Mouse (Mus musculus) kidney, embryonic 16.5 days (tissue): ENCODE data around the gene Gucd1. TPM values are rescaled to one million over a fixed set of nuclear protein-coding genes. Genes with fewer than 3 reads are reported as not detected.
"Not testable (repeated sequence)": the region's sequence is repeated elsewhere in the genome, so short reads cannot be mapped to it uniquely, and the experiment has no call there.

ENCODE experiments used
- ATAC-seq: fragments of 200-750 bp; cut with Nextera tagmentation; 2 replicates; pipeline ENCODE4 v1.8.0; 2017; ENCODE audit warnings: moderate TSS enrichment; ENCODE audit not compliant: low FRiP score, low TSS enrichment
- H3K27ac ChIP-seq: fragments of 300-500 bp; sonication (generic); 2 replicates; pipeline ENCODE4 v1.5.1; 2014; ENCODE audit warnings: low read length
- H3K27me3 ChIP-seq: fragments of 300-500 bp; sonication (generic); 2 replicates; pipeline ENCODE4 v1.6.1; 2014; ENCODE audit warnings: low read length, control low read depth, mixed read lengths; ENCODE audit not compliant: insufficient read depth
- H3K36me3 ChIP-seq: fragments of 300-500 bp; sonication (generic); 2 replicates; pipeline ENCODE4 v1.6.1; 2014; ENCODE audit warnings: low read length, control low read depth, mixed read lengths; ENCODE audit not compliant: insufficient read depth
- H3K4me1 ChIP-seq: fragments of 300-500 bp; sonication (generic); 2 replicates; pipeline ENCODE4 v1.6.1; 2014; ENCODE audit warnings: low read length, control low read depth, mixed read lengths; ENCODE audit not compliant: insufficient read depth
- H3K4me2 ChIP-seq: fragments of 300-500 bp; sonication (generic); replicated peaks from 2 replicates; pipeline ENCODE4 v1.6.1; 2014; ENCODE audit warnings: low read depth, low read length
- H3K4me3 ChIP-seq: fragments of 300-500 bp; sonication (generic); 2 replicates; pipeline ENCODE4 v1.5.1; 2014; ENCODE audit warnings: mild to moderate bottlenecking, low read length
- H3K9ac ChIP-seq: fragments of 300-500 bp; sonication (generic); replicated peaks from 2 replicates; pipeline ENCODE4 v1.6.1; 2014; ENCODE audit warnings: low read length
- H3K9me3 ChIP-seq: fragments of 300-500 bp; sonication (generic); 2 replicates; pipeline ENCODE4 v1.6.1; 2016; ENCODE audit warnings: low read length, control low read depth
- WGBS: fragments of 180-500 bp; shearing (Covaris S2); extraction: QIAGEN DNeasy Blood & Tissue Kit; methylation state at CpG from one replicate; pipeline ENCODE4 v1.1.7; 2014; 5-methylcytosine and 5-hydroxymethylcytosine counted together
- polyA plus RNA-seq: library from polyadenylated mRNA; unstranded; fragments of >200 nt; fragmentation: Nextera tagmentation; extraction: Ambion mirVana; gene quantifications from 2 replicates; pipeline ENCODE4 v1.2.1, GENCODE M21; 2015

Gene Gucd1
- polyA plus RNA-seq, 1 experiment from 2014 or later, result 53.4 TPM

GRCm38 (mm10) chr10:75414925-75415324 is 102.8 kb downstream of the Gucd1 start:
- H3K9me3 ChIP-seq, result no peaks in the 10 kb centered on the region

DNA sequence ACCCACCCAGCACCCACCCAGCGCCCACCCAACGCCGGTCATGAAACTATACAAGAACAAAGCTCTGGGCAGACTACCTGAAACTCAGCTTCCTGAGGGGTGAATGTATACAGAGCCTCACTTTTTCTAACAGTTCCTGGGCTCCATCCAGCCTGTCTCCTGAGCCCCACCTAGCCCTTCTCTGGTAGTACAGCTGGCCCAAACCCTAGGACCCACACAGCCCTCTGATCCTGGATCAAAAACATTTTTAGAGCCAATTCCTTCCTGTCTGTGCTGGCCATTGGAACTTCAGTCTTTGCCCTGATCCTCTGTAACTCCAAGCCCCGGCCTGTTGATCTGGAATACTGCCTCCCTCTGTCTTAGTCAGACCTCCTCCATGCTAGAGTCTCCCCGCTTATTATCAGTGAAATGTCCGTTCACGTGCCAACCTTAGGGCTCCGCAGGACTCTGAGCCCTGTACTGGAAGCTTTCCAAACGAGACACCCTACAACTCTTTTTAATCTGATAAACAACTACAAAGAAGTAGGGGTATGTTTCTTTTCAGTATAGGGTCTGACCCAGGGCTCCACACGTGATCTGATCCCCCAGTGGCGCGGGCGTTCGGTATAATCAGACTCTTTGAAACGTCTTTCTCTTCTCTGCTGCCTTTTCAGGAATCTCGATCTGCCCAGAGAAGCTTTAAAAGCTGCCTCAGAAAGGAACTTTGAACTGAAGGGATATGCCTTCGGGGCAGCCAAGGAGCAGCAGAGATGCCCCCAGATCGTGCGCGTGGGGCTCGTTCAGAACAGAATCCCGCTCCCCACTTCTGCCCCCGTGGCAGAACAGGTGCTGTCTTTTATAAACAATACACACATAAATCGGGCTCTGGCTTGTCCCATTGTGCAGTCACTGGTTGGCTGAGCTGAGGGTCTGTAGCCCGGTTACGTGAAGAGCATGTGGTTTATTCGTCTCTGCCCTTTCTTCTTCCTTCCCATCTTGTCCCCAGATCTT is 105.4 kb downstream of the Gucd1 start:
- ATAC-seq, result peak; percentile 31; the same call in 1 of the 2 replicates
- Histone ChIP-seq H3K4me3 (no peak overlapping the region), H3K9ac (no peak overlapping the region), H3K27me3 (no peaks in the 10 kb centered on the region), H3K9me3 (no peaks in the 10 kb centered on the region), H3K4me1 (no peaks in the 10 kb centered on the region), H3K4me2 (no peak overlapping the region), H3K36me3 (no peaks in the 10 kb centered on the region), H3K27ac (no peak overlapping the region)
- WGBS, result 67% methylated on average over 27 of the region's 27 CpGs

More at GRCm38 (mm10) chr10:75414925-75415324, 102.8 kb downstream of the Gucd1 start:
- no peak for ATAC-seq
- H3K27ac ChIP-seq, result no peak overlapping the region
- no peaks in the 10 kb centered on the region for H3K36me3 ChIP-seq
- H3K4me2 ChIP-seq, result no peak overlapping the region
- H3K27me3 ChIP-seq, result no peaks in the 10 kb centered on the region
- no peak overlapping the region for H3K4me3 ChIP-seq
- 85% methylated on average over 7 of the region's 7 CpGs for WGBS
- H3K4me1 ChIP-seq, result no peaks in the 10 kb centered on the region
- H3K9ac ChIP-seq, result no peak overlapping the region

GRCm38 (mm10) chr10:75411343-75412113 is 106.2 kb downstream of the Gucd1 start:
- WGBS, result 36% methylated on average over 8 of the region's 10 CpGs
- H3K4me1 ChIP-seq, H3K36me3 ChIP-seq, H3K9me3 ChIP-seq, H3K27me3 ChIP-seq, H3K4me2 ChIP-seq, H3K4me3 ChIP-seq, H3K9ac ChIP-seq, H3K27ac ChIP-seq: not testable (repeated sequence)
- ATAC-seq, result peak; percentile 75; the same call in 1 of the 2 replicates

- H3K36me3 ChIP-seq, result no peaks in the 10 kb centered on the region
- H3K27ac ChIP-seq, result no peak overlapping the region
- H3K9me3 ChIP-seq, result no peaks in the 10 kb centered on the region
- H3K4me2 ChIP-seq, result no peak overlapping the region
- WGBS, result 67% methylated on average over 4 of the region's 4 CpGs
- no peaks in the 10 kb centered on the region for H3K4me1 ChIP-seq
- H3K4me3 ChIP-seq, result no peak overlapping the region
- no peak overlapping the region for H3K9ac ChIP-seq
- ATAC-seq, result no peak
- no peaks in the 10 kb centered on the region for H3K27me3 ChIP-seq
These were observed 110.0 kb downstream of the Gucd1 start for GRCm38 (mm10) chr10:75407741-75408140.

DNA sequence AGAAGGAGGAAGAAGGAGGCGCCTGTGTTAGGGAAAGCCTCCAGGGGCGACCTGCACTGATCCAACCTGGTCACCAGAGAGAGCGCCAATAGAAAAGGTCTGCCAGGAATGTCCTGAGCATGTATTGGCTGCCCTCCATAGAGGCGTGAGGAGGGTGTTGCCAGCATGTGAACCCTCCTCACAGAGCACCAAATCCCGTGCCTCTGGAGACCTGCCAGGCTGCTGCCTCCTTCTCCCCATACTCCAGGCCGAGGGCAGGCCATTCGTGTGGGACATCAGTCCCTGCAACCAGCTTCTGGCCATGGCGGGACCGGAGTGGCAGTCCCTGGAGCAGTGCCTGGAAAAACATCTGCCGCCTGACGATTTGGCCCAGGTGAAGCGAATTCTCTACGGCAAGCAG is 111.0 kb downstream of the Gucd1 start:
- Histone ChIP-seq H3K36me3 (no peaks in the 10 kb centered on the region), H3K9ac (no peak overlapping the region), H3K4me3 (0 out of 2 replicates have a peak overlapping the region, but pooled peaks have one; percentile 7), H3K27ac (no peak overlapping the region), H3K9me3 (no peaks in the 10 kb centered on the region), H3K4me1 (no peaks in the 10 kb centered on the region), H3K4me2 (0 out of 2 replicates have a peak overlapping the region, but pooled peaks have one; percentile 2), H3K27me3 (no peaks in the 10 kb centered on the region)
- 0 out of 2 replicates have a peak, but pooled peaks have one; percentile 42 for ATAC-seq
- WGBS, result 52% methylated on average over 13 of the region's 13 CpGs

DNA sequence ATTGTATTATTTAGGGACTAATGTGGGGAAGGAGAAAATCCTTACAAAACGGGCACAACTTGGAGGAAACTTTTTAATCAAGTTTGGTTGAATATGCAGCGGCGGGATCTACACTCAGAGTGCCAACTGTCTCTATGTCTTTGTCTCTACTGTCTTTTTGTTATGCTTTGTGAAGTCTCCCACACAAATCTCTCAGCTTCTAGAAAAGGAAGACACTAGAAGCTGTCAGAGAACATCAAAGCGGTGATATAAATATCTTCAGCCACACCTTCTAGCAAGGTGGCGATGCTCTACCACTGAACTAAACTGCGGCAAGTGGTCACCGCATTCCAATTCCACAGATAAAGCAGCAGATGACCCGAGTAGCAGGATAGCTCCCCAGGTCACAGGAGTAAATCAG is 111.9 kb downstream of the Gucd1 start:
- Histone ChIP-seq H3K27me3 (no peaks in the 10 kb centered on the region), H3K9me3 (no peaks in the 10 kb centered on the region), H3K4me2 (no peak overlapping the region), H3K4me1 (no peaks in the 10 kb centered on the region), H3K9ac (no peak overlapping the region), H3K4me3 (no peak overlapping the region), H3K27ac (no peak overlapping the region), H3K36me3 (no peaks in the 10 kb centered on the region)
- 86% methylated on average over 8 of the region's 8 CpGs for WGBS
- ATAC-seq, result no peak

DNA sequence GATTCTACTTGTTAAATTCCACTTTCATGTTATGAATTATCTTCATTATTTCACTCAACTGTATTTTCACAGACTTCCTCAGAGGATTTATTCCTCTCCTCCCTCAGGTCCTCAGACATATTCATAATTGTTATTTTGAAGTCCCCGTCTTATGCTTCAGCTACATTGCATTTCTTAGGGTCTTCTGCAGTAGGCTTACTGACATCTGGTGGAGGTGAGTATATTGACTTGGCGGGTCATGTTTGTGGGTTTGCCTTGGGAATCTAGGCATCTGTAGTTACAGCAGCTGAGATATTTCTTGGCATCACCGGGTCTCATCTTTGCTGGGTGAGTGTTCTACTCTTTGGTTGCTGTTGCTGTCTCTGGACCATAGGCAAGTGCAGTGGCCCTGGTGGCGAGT is 116.8 kb downstream of the Gucd1 start, which contains the start of gene Upb1:
TSS of gene Upb1 (plus strand) at position 158 of the 400 bp plus-strand sequence.
- 78% methylated on average over 4 of the region's 4 CpGs for WGBS
- no peak within 1 kb of the TSS for H3K4me2 ChIP-seq

GRCm38 (mm10) chr10:75396966-75397365 is 120.8 kb downstream of the Gucd1 start:
- no peak overlapping the region for H3K4me2 ChIP-seq
- H3K27ac ChIP-seq, result no peak overlapping the region
- no peaks in the 10 kb centered on the region for H3K27me3 ChIP-seq
- WGBS, result 54% methylated on average over 14 of the region's 14 CpGs
- H3K36me3 ChIP-seq, result no peaks in the 10 kb centered on the region
- H3K4me3 ChIP-seq, result no peak overlapping the region
- no peaks in the 10 kb centered on the region for H3K4me1 ChIP-seq
- ATAC-seq, result 0 out of 2 replicates have a peak, but pooled peaks have one; percentile 19
- no peak overlapping the region for H3K9ac ChIP-seq
- no peaks in the 10 kb centered on the region for H3K9me3 ChIP-seq

More for the DNA sequence above, 116.8 kb downstream of the Gucd1 start, which contains the start of gene Upb1:
- H3K4me3 ChIP-seq, result no peak within 1 kb of the TSS
- H3K4me1 ChIP-seq, result no peaks in the 10 kb centered on the region
- no peaks in the 10 kb centered on the region for H3K36me3 ChIP-seq
- no peak for ATAC-seq
- no peaks in the 10 kb centered on the region for H3K9me3 ChIP-seq
- no peaks in the 10 kb centered on the region for H3K27me3 ChIP-seq
- no peak within 1 kb of the TSS for H3K27ac ChIP-seq
- H3K9ac ChIP-seq, result no peak within 1 kb of the TSS

DNA sequence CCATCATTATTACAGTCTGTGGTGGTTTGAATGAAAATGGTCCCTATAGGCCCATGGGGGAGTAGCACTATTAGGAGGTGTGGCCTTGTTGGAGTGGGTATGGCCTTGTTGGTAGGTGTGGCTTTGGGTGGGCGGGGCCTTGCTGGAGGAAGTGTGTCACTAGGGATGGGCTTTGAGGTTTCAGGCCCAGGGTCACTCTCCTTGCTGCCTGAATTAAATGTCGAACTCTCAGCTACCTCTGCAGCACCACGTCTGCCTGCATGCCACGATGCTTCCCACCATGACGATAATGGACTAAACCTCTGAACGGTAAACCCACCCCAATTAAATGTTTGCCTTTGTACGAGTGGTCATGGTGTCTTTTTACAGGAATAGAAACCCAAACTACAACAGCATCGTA is 123.0 kb downstream of the Gucd1 start:
- WGBS, result 84% methylated on average over 8 of the region's 8 CpGs
- no peaks in the 10 kb centered on the region for H3K27me3 ChIP-seq

More for the DNA sequence above, 123.0 kb downstream of the Gucd1 start:
- ATAC-seq, result no peak
- Histone ChIP-seq H3K4me1 (no peaks in the 10 kb centered on the region), H3K27ac (no peak overlapping the region), H3K9ac (no peak overlapping the region), H3K4me2 (no peak overlapping the region), H3K4me3 (no peak overlapping the region), H3K9me3 (no peaks in the 10 kb centered on the region), H3K36me3 (no peaks in the 10 kb centered on the region)
